Mouse (Mus musculus): ENCODE results near the gene Trabd2b.

- TF ChIP-seq CTCF (IDR thresholded peaks at IDR 0.05; ENCODE audit: insufficient read depth, low read depth, low read length), result no peak
- no peak for TF ChIP-seq POLR2A (IDR thresholded peaks at IDR 0.05; ENCODE audit: insufficient read depth, low read depth, low read length)
Observed at GRCm38 (mm10) chr4:114635889-114636288, 229.4 kb downstream of the Trabd2b start.
